8 mouse cellular contexts compared by ENCODE assay signal in the genomic region with DNA sequence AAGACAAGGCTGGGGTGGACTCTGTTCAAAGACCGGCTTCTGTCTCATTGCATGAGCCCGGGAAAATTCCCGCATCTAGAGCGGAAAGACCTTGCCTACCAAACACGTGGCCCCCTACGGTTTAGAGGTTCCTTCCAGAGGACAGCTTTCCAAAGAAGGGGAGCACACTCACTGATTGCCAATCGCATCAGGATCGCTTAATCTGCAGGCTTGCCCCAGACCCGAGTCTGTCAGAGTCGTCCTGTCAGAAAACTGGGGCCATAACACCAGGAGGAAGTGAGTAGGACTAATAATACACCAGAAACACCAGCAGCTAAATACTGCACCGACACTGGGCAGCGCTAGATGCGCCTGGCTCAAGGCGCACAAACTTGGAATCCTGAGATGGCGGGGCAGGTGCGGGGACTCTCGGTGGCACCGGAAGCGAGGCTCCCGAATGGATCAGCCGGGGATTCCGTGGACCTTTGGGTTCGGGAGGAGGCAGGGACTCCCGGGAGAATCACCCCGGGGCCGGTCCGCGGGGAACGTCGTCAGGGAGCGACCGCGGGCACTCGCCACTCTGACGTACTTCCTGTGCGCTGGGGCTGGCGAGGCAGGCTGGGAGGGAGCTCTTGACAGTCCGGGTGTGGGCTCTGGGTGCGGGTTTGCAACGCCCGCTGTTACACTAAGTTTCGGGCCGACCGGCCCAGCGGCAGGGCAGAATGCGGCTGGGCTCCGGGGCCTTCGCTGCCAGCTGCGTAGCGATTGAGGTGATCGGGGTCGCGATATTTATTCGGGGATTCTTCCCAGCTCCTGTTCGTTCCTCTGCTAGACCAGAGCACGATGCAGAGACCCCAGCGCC. TPM values are rescaled to one million over a fixed set of nuclear protein-coding genes. Genes with fewer than 3 reads are reported as not detected.
DNase-seq lines count a peak whose midpoint lies in the region; ATAC-seq and TF ChIP-seq lines count a peak whose summit lies in the region.

A gene (plus strand): TSS at position 386 of the 841 bp plus-strand sequence.

- DNase-seq in brain, embryonic 14.5 days (ENCODE audit: low read depth) = peak; percentile 96
- DNase-seq in kidney, postnatal 0 days (ENCODE audit: low spot score) = peak; percentile 93
- peak; percentile 95 for DNase-seq in liver, embryonic 11.5 days (ENCODE audit: low spot score)
- DNase-seq in naive thymus-derived CD4-positive, alpha-beta T cell, adult 2 months (ENCODE audit: low read depth) = peak; percentile 76

- TF ChIP-seq POLR2A in brain, embryonic 14.5 days (IDR thresholded peaks at IDR 0.05; ENCODE audit: borderline replicate concordance, extremely low read depth, insufficient read depth, insufficient read length, poor library complexity, severe bottlenecking) = peak; percentile 82; the same call in 1 of the 2 replicates

- under 1% methylated on average over 57 of the region's 57 CpGs for WGBS in heart, embryonic 12.5 days
- under 1% methylated on average over 52 of the region's 57 CpGs for WGBS in kidney, postnatal 0 days
- under 1% methylated on average over 57 of the region's 57 CpGs for WGBS in liver, embryonic 11.5 days
- WGBS in stomach, embryonic 14.5 days = under 1% methylated on average over 57 of the region's 57 CpGs

- H3K36me3 ChIP-seq in C2C12 (ENCODE audit: control insufficient read depth, insufficient read depth) = no peaks in the 10 kb centered on the region
- H3K36me3 ChIP-seq in erythroblast, embryonic 14.5 days (ENCODE audit: control insufficient read depth) = peaks cover 5% of the 10 kb centered on the region
- peaks cover 2% of the 10 kb centered on the region; the same call in 1 of the 2 replicates for H3K36me3 ChIP-seq in heart, embryonic 12.5 days
- no peaks in the 10 kb centered on the region for H3K36me3 ChIP-seq in kidney, postnatal 0 days (ENCODE audit: insufficient read depth, low read length)
- H3K36me3 ChIP-seq in liver, embryonic 11.5 days (ENCODE audit: control insufficient read depth, insufficient read depth, low read length) = no peaks in the 10 kb centered on the region
- no peaks in the 10 kb centered on the region for H3K36me3 ChIP-seq in stomach, embryonic 14.5 days (ENCODE audit: control insufficient read depth, insufficient read depth, low read length)

- H3K9me3 ChIP-seq in erythroblast, embryonic 14.5 days (ENCODE audit: control insufficient read depth, low read length) = no peaks in the 10 kb centered on the region
- H3K9me3 ChIP-seq in heart, embryonic 12.5 days (replicated peaks) = no peaks in the 10 kb centered on the region
- no peaks in the 10 kb centered on the region for H3K9me3 ChIP-seq in kidney, postnatal 0 days (replicated peaks; ENCODE audit: low read length)
- H3K9me3 ChIP-seq in liver, embryonic 11.5 days (ENCODE audit: control insufficient read depth, low read length) = no peaks in the 10 kb centered on the region
- H3K9me3 ChIP-seq in stomach, embryonic 14.5 days (ENCODE audit: control insufficient read depth, low read depth, low read length) = no peaks in the 10 kb centered on the region

- TF ChIP-seq CTCF in C2C12 (IDR thresholded peaks at IDR 0.05; ENCODE audit: control insufficient read depth, insufficient read depth, insufficient read length) = no peak
- TF ChIP-seq CTCF in brain, embryonic 14.5 days (IDR thresholded peaks at IDR 0.05; ENCODE audit: borderline replicate concordance, extremely low read depth, insufficient read depth, insufficient read length) = 0 out of 2 replicates have a peak, but pooled peaks have one; percentile 0
- TF ChIP-seq CTCF in kidney, postnatal 0 days (IDR thresholded peaks at IDR 0.05; ENCODE audit: low read depth) = peak; percentile 24; the same call in 1 of the 2 replicates

- no peaks in the 10 kb centered on the region for H3K27me3 ChIP-seq in C2C12 (ENCODE audit: control insufficient read depth, insufficient read depth, insufficient read length)
- H3K27me3 ChIP-seq in erythroblast, embryonic 14.5 days (ENCODE audit: control insufficient read depth) = no peaks in the 10 kb centered on the region
- no peaks in the 10 kb centered on the region for H3K27me3 ChIP-seq in heart, embryonic 12.5 days (replicated peaks)
- no peaks in the 10 kb centered on the region for H3K27me3 ChIP-seq in kidney, postnatal 0 days (ENCODE audit: insufficient read depth, low read length)
- no peaks in the 10 kb centered on the region for H3K27me3 ChIP-seq in liver, embryonic 11.5 days (replicated peaks; ENCODE audit: control insufficient read depth, insufficient read depth, low read length)
- H3K27me3 ChIP-seq in stomach, embryonic 14.5 days (ENCODE audit: control insufficient read depth, insufficient read depth, low read length) = no peaks in the 10 kb centered on the region

- peak; percentile 97 for ATAC-seq in heart, embryonic 12.5 days (ENCODE audit: insufficient number of reproducible peaks, low FRiP score)
- ATAC-seq in kidney, postnatal 0 days (replicated peaks; ENCODE audit: low FRiP score, low read depth) = peak; percentile 98
- ATAC-seq in liver, embryonic 11.5 days (replicated peaks; ENCODE audit: low FRiP score) = peak; percentile 99
- peak; percentile 96 for ATAC-seq in stomach, embryonic 14.5 days (ENCODE audit: insufficient number of reproducible peaks, insufficient read depth, low FRiP score, low read depth)

- peak within 1 kb of the TSS; percentile 85 for H3ac ChIP-seq in C2C12 (ENCODE audit: control insufficient read depth, insufficient read length, low read depth)

- H3K4me3 ChIP-seq in C2C12 (ENCODE audit: insufficient read depth, poor library complexity, severe bottlenecking) = peak within 1 kb of the TSS; percentile 75
- H3K4me3 ChIP-seq in erythroblast, embryonic 14.5 days (replicated peaks) = peak within 1 kb of the TSS; percentile 73
- peak within 1 kb of the TSS; percentile 96 for H3K4me3 ChIP-seq in heart, embryonic 12.5 days
- H3K4me3 ChIP-seq in kidney, postnatal 0 days (replicated peaks; ENCODE audit: low read depth, low read length) = peak within 1 kb of the TSS; percentile 50
- H3K4me3 ChIP-seq in liver, embryonic 11.5 days (ENCODE audit: low read depth, low read length) = peak within 1 kb of the TSS; percentile 79
- peak within 1 kb of the TSS; percentile 76 for H3K4me3 ChIP-seq in stomach, embryonic 14.5 days (ENCODE audit: low read depth, low read length)

- H3K4me2 ChIP-seq in heart, embryonic 12.5 days = peak within 1 kb of the TSS; percentile 92
- H3K4me2 ChIP-seq in kidney, postnatal 0 days (ENCODE audit: low read length) = peak within 1 kb of the TSS; percentile 53
- H3K4me2 ChIP-seq in liver, embryonic 11.5 days = peak within 1 kb of the TSS; percentile 90
- peak within 1 kb of the TSS; percentile 91 for H3K4me2 ChIP-seq in stomach, embryonic 14.5 days (replicated peaks; ENCODE audit: low read depth, low read length)

- H3K9ac ChIP-seq in heart, embryonic 12.5 days = peak within 1 kb of the TSS; percentile 93
- H3K9ac ChIP-seq in kidney, postnatal 0 days (ENCODE audit: low read depth, low read length) = peak within 1 kb of the TSS; percentile 79
- peak within 1 kb of the TSS; percentile 84 for H3K9ac ChIP-seq in liver, embryonic 11.5 days (ENCODE audit: low read depth, low read length)
- H3K9ac ChIP-seq in stomach, embryonic 14.5 days (replicated peaks; ENCODE audit: low read depth, low read length) = peak within 1 kb of the TSS; percentile 82

- no peaks in the 10 kb centered on the region for H3K79me3 ChIP-seq in C2C12 (ENCODE audit: low read depth)

- H3K27ac ChIP-seq in heart, embryonic 12.5 days (ENCODE audit: poor library complexity, severe bottlenecking) = peak within 1 kb of the TSS; percentile 78
- H3K27ac ChIP-seq in kidney, postnatal 0 days = peak within 1 kb of the TSS; percentile 48
- H3K27ac ChIP-seq in liver, embryonic 11.5 days (ENCODE audit: low read depth, low read length) = peak within 1 kb of the TSS; percentile 84
- H3K27ac ChIP-seq in stomach, embryonic 14.5 days (ENCODE audit: low read length) = peak within 1 kb of the TSS; percentile 76

- H3K4me1 ChIP-seq in erythroblast, embryonic 14.5 days (ENCODE audit: control insufficient read depth) = peaks cover 24% of the 10 kb centered on the region
- H3K4me1 ChIP-seq in heart, embryonic 12.5 days (replicated peaks) = peaks cover 5% of the 10 kb centered on the region
- H3K4me1 ChIP-seq in kidney, postnatal 0 days (replicated peaks; ENCODE audit: insufficient read depth, low read length) = peaks cover 7% of the 10 kb centered on the region; the same call in 1 of the 2 replicates
- H3K4me1 ChIP-seq in liver, embryonic 11.5 days (replicated peaks; ENCODE audit: control insufficient read depth, insufficient read depth, low read length) = peaks cover 7% of the 10 kb centered on the region; the same call in 1 of the 2 replicates
- H3K4me1 ChIP-seq in stomach, embryonic 14.5 days (ENCODE audit: control insufficient read depth, insufficient read depth, low read length) = peaks cover 4% of the 10 kb centered on the region

- peaks cover 8% of the 10 kb centered on the region for H3K79me2 ChIP-seq in C2C12 (ENCODE audit: control insufficient read depth, insufficient read depth)

TF ChIP-seq in C2C12, 6 proteins besides CTCF, POLR2A, EP300 and RAD21:
- no peak for TF ChIP-seq MYOG (IDR thresholded peaks at IDR 0.05; ENCODE audit: control insufficient read depth, extremely low read depth, insufficient read length)
- peak; percentile 83 for TF ChIP-seq MAX (IDR thresholded peaks at IDR 0.05)

RNA-seq across cellular contexts. Expression of the gene that starts here (rescaled TPM):
- polyA plus RNA-seq in C2C12 (2012; fragmentation: generic; extraction: Trizol) = 1.8 TPM
- polyA plus RNA-seq in brain, embryonic 14.5 days (2012; rRNA removed) = 5.8 and 6.0 TPM in 2 replicates
- polyA plus RNA-seq in erythroblast, embryonic 14.5 days (2012) = 0.09 and 0.10 TPM in 2 replicates
- polyA plus RNA-seq in heart, embryonic 12.5 days (2016; fragmentation: Nextera tagmentation; extraction: Ambion mirVana) = 7.7 and 8.1 TPM in 2 replicates
- polyA plus RNA-seq in kidney, postnatal 0 days (2015; fragmentation: Nextera tagmentation; extraction: Ambion mirVana) = 4.3 and 5.9 TPM in 2 replicates
- 3.9 and 4.6 TPM in 2 replicates for polyA plus RNA-seq in liver, embryonic 11.5 days (2014; fragmentation: Nextera tagmentation; extraction: Ambion mirVana)
- 3.1 and 3.8 TPM in 2 replicates for polyA plus RNA-seq in stomach, embryonic 14.5 days (2014; fragmentation: Nextera tagmentation; extraction: Ambion mirVana)

Comparison
In these comparisons a context has a peak if more than half of its experiments do, and no peak if none do; other contexts are left out.
1. Peak in every context shown above with its lines: DNase-seq, ATAC-seq, H3K4me3 ChIP-seq and H3K27ac ChIP-seq.